Mouse (Mus musculus): ENCODE measurements around the gene Faap20.

GRCm38 (mm10) chr4:155304508-155305096, 55.0 kb downstream of the Faap20 start:
- TF ChIP-seq CTCF (IDR thresholded peaks at IDR 0.05; ENCODE audit: borderline replicate concordance, extremely low read depth, insufficient read depth, insufficient read length) (no peak), POLR2A (IDR thresholded peaks at IDR 0.05; ENCODE audit: borderline replicate concordance, extremely low read depth, insufficient read depth, insufficient read length, poor library complexity, severe bottlenecking) (no peak)

Data from brain, embryonic 14.5 days (tissue).